Mouse (Mus musculus) hindbrain, embryonic 10.5 days (tissue): Measurements from ENCODE around the gene Mup6. TPM values are rescaled to one million over a fixed set of nuclear protein-coding genes. Genes with fewer than 3 reads are reported as not detected.
"Not testable (repeated sequence)": the region's sequence is repeated elsewhere in the genome, so short reads cannot be mapped to it uniquely, and the experiment has no call there.

ENCODE experiments used
- DNase-seq: peaks from one replicate; pipeline ENCODE4 v3.0.0-alpha.2; 2017; ENCODE audit warnings: low spot score
- H3K27ac ChIP-seq: fragments of 300-500 bp; sonication (generic); 2 replicates; pipeline ENCODE4 v1.5.1; 2016; ENCODE audit warnings: mild to moderate bottlenecking, moderate library complexity
- H3K27me3 ChIP-seq: fragments of 300-500 bp; sonication (generic); 2 replicates; pipeline ENCODE4 v1.6.1; 2016; ENCODE audit warnings: mild to moderate bottlenecking; ENCODE audit not compliant: poor library complexity, insufficient read depth, severe bottlenecking
- H3K36me3 ChIP-seq: fragments of 300-500 bp; sonication (generic); 2 replicates; pipeline ENCODE4 v1.6.1; 2016; ENCODE audit warnings: mild to moderate bottlenecking, moderate library complexity
- H3K4me1 ChIP-seq: fragments of 300-500 bp; sonication (generic); replicated peaks from 2 replicates; pipeline ENCODE4 v1.6.1; 2016; ENCODE audit warnings: mild to moderate bottlenecking
- H3K4me3 ChIP-seq: fragments of 300-500 bp; sonication (generic); 2 replicates; pipeline ENCODE4 v1.5.1; 2016; ENCODE audit warnings: mild to moderate bottlenecking, moderate library complexity
- H3K9me3 ChIP-seq: fragments of 300-500 bp; sonication (generic); 2 replicates; pipeline ENCODE4 v1.6.1; 2016; ENCODE audit warnings: mild to moderate bottlenecking, moderate library complexity
- whole genome bisulfite sequencing: fragments of 180-500 bp; shearing (Covaris S2); methylation state at CpG from one replicate; pipeline ENCODE4 v1.1.7; 2016; 5-methylcytosine and 5-hydroxymethylcytosine counted together
- polyA plus RNA-seq: library from polyadenylated mRNA; unstranded; fragments of >200 nt; fragmentation: Nextera tagmentation; extraction: Ambion mirVana; gene quantifications from 2 replicates; pipeline ENCODE4 v1.2.1, GENCODE M21; 2016

Gene Mup6
- 0.70 TPM in 1 of 2 replicates, not detected in the other for polyA plus RNA-seq

DNA sequence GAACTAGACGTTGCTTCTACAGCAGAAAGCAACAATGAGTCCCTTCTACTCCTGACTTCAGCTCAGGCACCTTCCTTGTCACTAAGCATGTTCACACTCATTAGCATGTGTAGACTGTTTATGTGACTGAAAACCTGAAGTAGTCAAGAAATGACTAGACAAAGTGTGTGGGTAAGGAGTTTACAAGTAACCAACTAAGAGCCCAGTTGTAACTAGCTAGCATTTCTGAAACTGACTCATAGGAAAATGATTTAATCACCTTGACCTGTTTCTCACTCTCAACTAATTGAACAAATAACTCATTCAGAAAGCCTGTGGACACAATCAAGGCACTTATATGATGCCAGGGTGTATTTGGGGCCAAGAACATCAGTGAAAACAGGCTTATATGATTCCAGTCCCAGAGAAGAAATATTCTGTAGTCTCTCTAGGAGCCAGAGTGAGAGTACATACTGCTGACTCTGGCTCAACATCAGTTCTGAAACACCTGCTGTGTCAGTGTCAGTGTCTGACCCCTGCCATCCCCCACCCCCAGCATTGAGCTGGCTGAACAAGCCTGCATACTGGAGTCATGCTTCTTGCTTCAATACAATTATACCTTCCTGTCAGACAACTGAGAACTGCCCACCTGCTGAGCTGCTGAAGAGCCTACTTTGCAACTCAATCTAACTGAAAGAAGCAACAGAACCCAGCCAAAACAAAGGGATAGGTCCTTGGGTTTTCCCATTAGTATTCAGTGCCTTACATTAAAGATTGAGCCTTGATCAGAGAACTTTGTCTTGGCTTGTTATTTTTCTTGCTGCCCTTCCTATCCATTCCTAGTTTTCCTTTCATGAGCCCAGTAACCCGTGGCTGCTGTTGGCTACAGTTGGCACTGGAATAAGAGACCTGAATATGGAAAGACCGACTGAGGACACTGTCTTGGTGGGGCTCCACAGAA, at the start of gene Mup6:
Gene Mup6, plus strand, starts transcription at position 890 of the 940 bp plus-strand sequence.
- H3K27me3 ChIP-seq = no peaks in the 10 kb centered on the region
- H3K27ac ChIP-seq = no peak within 1 kb of the TSS
- peak; percentile 39 for DNase-seq
- WGBS = 22% methylated on average over 3 of the region's 3 CpGs
- no peaks in the 10 kb centered on the region for H3K36me3 ChIP-seq
- H3K4me3 ChIP-seq = no peak within 1 kb of the TSS
- peaks cover 8% of the 10 kb centered on the region; the same call in 1 of the 2 replicates for H3K4me1 ChIP-seq
- H3K9me3 ChIP-seq = no peaks in the 10 kb centered on the region

DNA sequence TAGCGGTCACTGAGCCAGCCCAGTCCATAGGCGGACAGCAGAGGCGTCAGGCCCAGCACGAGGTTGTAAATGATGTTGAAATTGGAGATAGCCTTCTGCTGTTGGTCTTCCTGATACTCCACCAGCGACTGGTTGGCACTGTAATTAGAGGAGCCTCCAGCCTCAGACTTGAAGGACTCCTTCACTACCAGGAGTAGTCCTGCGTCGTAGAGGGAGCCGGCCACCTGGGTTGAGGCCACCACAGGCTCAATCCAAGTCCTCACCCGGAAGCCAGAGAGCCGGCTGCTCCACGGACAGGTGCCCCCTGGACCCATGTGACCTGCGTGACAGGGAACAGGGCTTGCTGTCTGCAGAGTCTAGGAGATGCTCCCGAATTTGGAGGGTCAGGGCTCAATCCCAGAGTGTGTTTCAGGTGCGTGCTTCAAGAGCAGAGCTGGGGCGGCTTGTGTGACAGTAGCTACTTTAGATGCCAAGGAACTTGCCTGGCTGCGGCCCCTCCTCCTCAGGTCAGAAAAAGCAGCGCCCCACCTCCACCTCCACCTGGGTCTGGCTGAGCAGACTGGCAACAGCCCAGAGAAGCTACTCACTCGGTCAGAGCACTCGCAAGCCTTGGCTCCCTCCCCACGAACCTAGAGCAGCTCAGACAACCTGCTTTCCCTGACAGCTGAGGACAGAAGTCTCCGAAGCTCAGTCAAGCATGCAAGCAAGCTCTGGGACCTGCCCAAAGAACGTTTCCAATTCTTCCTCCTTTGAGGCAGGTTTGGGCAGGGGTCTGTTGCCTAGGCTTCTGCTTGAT, 49.3 kb upstream of the Mup6 start, which contains the start of gene Slc46a2:
Gene Slc46a2, minus strand, starts transcription at position 449 of the 796 bp plus-strand sequence.
- no peak for DNase-seq
- Histone ChIP-seq H3K4me3 (peak within 1 kb of the TSS; percentile 26; the same call in 1 of the 2 replicates), H3K27ac (no peak within 1 kb of the TSS), H3K9me3 (no peaks in the 10 kb centered on the region), H3K27me3 (peaks cover 27% of the 10 kb centered on the region), H3K4me1 (peaks cover 11% of the 10 kb centered on the region; the same call in 1 of the 2 replicates), H3K36me3 (no peaks in the 10 kb centered on the region)
- WGBS = 17% methylated on average over 22 of the region's 22 CpGs

DNA sequence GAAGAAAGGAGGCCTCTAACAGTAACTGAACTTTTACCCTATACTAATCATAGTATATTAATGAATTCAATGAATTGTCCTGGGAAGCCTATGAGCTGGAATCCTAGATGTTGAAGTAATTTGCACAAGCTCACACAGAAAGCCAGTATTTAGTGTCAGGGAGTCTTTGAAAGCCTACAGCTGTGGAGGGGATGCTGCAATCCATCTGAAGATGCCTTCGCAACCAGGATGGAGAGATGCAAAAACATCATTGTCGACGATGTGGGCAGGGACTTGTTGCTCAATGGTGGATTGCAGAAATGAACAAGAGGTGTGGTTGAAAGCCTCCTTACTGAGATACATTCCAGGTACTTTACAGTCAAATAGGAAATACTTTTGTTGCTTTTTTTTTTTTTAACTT, 46.1 kb upstream of the Mup6 start:
- no peak overlapping the region for H3K4me3 ChIP-seq
- peaks cover 27% of the 10 kb centered on the region for H3K27me3 ChIP-seq
- peaks cover 11% of the 10 kb centered on the region; the same call in 1 of the 2 replicates for H3K4me1 ChIP-seq
- no peaks in the 10 kb centered on the region for H3K9me3 ChIP-seq
- no peak for DNase-seq
- H3K27ac ChIP-seq = no peak overlapping the region
- no peaks in the 10 kb centered on the region for H3K36me3 ChIP-seq
- WGBS = 89% methylated on average over 3 of the region's 3 CpGs

DNA sequence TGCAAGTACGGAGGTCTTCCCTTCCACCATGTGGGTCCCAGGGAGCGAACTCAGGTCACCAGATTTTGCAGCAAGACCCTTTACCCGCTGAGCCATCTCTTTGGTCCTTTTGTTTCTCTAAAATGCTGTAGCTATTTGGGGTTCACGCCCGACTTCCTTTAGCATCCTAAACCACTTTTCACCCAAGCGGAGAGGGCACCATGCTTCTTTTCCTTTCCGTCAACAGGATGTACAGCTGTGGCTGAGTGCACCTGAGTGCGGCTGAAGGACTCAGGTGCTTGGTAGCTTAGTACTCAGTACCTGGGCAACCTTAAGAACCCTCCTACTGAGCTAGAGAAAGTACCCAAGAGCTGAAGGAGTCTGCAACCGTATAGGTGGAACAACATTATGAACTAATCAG, 39.0 kb upstream of the Mup6 start:
- H3K36me3 ChIP-seq = no peaks in the 10 kb centered on the region
- H3K4me3 ChIP-seq = no peak overlapping the region
- H3K27me3 ChIP-seq = no peaks in the 10 kb centered on the region
- H3K9me3 ChIP-seq = no peaks in the 10 kb centered on the region
- 0 out of 2 replicates have a peak, but pooled peaks cover 5% of the 10 kb centered on the region for H3K4me1 ChIP-seq
- 84% methylated on average over 9 of the region's 9 CpGs for WGBS
- no peak overlapping the region for H3K27ac ChIP-seq
- no peak for DNase-seq

DNA sequence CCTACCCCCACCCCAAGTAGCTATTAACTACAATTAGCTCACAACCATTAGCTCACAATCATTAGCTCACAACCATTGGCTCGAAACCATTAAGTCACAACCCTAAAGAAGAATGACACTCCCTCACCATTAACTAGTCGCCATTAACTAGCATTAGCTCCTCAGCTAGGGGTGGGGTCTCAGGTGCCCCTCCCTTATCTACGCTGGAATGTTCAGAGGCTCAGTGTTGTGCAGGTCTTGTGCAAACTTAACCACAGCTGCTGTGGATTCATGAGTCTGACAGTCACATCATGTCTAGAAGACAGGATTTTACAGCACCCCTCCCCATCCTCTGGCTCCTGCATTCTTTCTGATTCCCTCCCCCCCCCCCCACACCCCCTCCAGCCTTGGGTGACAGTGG, 36.4 kb upstream of the Mup6 start:
- 87% methylated on average over 3 of the region's 3 CpGs for WGBS
- Histone ChIP-seq H3K4me3 (no peak overlapping the region), H3K4me1 (0 out of 2 replicates have a peak, but pooled peaks cover 5% of the 10 kb centered on the region), H3K36me3 (no peaks in the 10 kb centered on the region), H3K27ac (no peak overlapping the region), H3K27me3 (no peaks in the 10 kb centered on the region), H3K9me3 (no peaks in the 10 kb centered on the region)
- no peak for DNase-seq

DNA sequence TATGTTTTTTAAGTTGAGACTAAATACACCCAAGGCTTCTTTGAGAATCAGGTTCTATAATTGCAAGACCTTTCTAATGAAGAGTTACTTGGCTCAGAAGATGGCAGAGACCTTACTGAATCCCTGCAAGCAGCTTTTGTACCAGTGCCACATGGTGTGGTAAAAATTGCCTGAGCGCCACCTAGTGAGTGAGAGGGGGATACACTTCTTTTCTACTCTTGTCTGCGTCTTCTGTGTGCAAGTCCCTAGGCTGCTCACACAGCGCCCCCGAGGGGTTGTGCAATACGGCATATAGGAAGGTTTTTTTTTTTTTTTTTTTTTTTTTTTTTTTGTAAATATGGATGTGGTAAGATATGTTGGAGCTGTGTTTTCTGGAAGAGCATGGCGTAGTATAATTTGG, 35.7 kb upstream of the Mup6 start:
- Histone ChIP-seq H3K27me3 (no peaks in the 10 kb centered on the region), H3K4me1 (0 out of 2 replicates have a peak, but pooled peaks cover 5% of the 10 kb centered on the region), H3K36me3 (no peaks in the 10 kb centered on the region), H3K27ac (no peak overlapping the region), H3K4me3 (no peak overlapping the region), H3K9me3 (no peaks in the 10 kb centered on the region)
- DNase-seq = peak; percentile 59
- 23% methylated on average over 6 of the region's 6 CpGs for WGBS

DNA sequence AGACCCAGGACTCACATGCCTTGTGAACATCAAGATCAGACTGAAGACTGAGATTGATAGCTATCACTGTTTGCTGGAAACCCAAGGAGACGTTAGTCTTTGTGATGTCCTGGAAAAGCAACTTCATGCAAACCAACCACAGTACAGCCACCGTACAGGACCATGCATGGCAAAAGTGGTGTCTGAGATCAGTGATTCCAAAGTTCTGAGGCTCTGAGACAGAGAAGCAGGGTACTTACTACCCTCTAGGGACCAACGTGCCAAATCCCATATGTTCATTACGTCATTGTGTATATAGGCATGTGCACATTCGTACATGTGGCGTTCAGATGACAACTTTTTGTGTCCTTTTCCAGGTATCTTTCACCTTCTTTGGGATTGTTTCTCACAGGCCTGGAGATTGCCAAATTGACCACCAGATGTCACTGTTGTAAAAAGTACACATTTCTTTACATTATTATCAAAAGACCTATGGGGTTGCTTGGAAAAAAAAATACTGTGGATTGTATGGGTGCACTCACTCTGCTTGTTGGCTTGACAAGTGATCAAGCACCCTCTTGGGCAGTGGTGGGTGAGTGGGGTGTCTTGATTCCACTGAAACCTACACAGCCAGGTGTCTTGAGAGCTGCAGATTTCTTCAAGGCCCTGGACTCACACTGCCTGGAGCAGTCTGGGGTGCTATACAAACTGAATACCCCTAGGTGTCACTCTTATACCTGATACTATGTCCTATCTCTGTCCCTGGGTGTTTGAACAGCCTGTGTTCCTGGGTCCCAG, 31.4 kb upstream of the Mup6 start:
- Histone ChIP-seq H3K4me1 (no peaks in the 10 kb centered on the region), H3K36me3 (no peaks in the 10 kb centered on the region), H3K4me3 (no peak overlapping the region), H3K27me3 (no peaks in the 10 kb centered on the region), H3K27ac (no peak overlapping the region), H3K9me3 (no peaks in the 10 kb centered on the region)
- peak; percentile 42 for DNase-seq
- 58% methylated on average over 6 of the region's 6 CpGs for WGBS

DNA sequence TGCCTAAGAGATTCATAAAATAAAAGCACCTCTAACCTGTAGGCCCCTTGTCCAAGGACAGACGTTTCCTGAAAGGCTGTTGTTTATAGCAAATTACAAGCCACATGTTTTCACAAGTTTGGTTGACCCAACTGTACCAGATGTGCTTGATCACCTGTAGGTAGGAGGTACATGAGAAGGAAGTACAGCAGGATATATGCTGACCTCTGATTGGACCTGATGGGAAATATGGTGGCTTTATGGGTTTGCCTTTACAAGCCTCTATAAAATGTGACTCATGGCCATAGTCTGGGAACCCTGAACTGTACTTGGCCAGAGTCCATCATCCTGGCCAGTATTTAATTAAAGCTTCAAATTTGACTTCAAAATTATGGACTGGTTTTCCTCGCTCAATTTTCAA, 26.6 kb upstream of the Mup6 start:
- WGBS = 78% methylated on average over 2 of the region's 2 CpGs
- Histone ChIP-seq H3K9me3 (no peaks in the 10 kb centered on the region), H3K27me3 (no peaks in the 10 kb centered on the region), H3K27ac (no peak overlapping the region), H3K4me1 (no peaks in the 10 kb centered on the region), H3K4me3 (no peak overlapping the region), H3K36me3 (no peaks in the 10 kb centered on the region)
- no peak for DNase-seq

DNA sequence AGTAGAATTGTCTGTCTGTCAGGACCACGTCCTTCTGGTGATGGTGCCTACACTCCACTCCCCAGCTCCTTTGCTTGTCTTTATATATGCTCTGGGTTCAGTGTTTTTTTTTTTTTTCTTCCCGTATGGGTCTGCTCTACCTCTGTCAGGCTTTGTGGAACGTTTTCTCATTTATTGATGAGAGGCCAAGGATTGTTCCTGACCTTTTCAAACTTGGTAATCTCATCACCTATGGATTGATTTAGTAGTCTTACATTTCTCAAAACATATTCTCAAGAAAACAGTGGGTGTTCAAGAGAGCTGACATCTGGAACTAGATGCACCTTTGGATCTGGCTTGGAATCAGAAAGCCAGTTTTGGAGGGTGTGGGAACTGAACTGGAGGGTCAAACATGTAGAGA, 3.5 kb upstream of the Mup6 start, which contains the start of gene Mup4:
Gene Mup4, minus strand, starts transcription at position 101 of the 400 bp plus-strand sequence.
- WGBS = 76% methylated on average over 3 of the region's 3 CpGs
- Histone ChIP-seq H3K27ac (no peak within 1 kb of the TSS), H3K9me3 (no peaks in the 10 kb centered on the region), H3K27me3 (no peaks in the 10 kb centered on the region), H3K4me1 (peaks cover 8% of the 10 kb centered on the region; the same call in 1 of the 2 replicates), H3K4me3 (no peak within 1 kb of the TSS), H3K36me3 (no peaks in the 10 kb centered on the region)
- no peak for DNase-seq

DNA sequence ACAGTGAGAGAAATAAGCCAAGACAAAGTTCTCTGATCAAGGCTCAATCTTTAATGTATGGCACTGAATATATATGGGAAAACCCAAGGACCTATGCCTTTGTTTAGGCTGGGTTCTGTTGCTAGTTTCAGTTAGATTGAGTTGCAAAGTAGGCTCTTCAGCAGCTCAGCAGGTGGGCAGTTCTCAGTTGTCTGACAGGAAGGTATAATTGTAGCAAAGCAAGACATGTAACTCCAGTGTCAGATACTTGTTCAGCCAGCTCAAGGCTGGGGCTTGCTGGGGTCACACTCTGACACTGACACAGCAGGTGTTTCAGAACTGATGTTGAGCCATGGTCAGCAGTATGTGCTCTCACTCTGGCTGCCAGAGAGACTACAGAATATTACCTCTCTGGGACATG, 33.8 kb downstream of the Mup6 start:
- DNase-seq = peak; percentile 3
- H3K4me3 ChIP-seq, H3K36me3 ChIP-seq, H3K9me3 ChIP-seq, H3K4me1 ChIP-seq, H3K27ac ChIP-seq, H3K27me3 ChIP-seq: not testable (repeated sequence)

DNA sequence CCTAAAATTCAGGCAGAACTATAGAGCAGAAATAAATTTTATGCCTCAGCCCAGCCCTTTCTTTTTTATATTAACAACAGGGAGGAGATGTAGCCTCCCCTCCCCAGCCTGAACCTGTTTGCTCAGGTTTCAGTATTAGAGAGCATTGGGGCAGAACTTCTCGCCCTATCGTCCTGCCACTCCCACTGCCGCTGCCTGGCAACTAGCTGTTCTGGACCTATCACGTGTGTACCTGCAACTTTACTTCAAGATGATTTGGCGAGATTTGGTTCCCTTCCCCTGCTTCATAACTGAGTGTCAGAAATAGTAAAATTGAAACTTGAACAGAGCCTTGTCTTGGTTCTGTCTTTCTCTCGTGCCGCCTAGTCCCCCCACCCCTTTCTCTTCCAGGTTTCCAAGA, 56.0 kb downstream of the Mup6 start:
- not testable (repeated sequence) for H3K27me3 ChIP-seq, H3K4me3 ChIP-seq, H3K36me3 ChIP-seq, DNase-seq, H3K4me1 ChIP-seq, H3K27ac ChIP-seq, H3K9me3 ChIP-seq
- WGBS = 91% methylated on average over 7 of the region's 7 CpGs

DNA sequence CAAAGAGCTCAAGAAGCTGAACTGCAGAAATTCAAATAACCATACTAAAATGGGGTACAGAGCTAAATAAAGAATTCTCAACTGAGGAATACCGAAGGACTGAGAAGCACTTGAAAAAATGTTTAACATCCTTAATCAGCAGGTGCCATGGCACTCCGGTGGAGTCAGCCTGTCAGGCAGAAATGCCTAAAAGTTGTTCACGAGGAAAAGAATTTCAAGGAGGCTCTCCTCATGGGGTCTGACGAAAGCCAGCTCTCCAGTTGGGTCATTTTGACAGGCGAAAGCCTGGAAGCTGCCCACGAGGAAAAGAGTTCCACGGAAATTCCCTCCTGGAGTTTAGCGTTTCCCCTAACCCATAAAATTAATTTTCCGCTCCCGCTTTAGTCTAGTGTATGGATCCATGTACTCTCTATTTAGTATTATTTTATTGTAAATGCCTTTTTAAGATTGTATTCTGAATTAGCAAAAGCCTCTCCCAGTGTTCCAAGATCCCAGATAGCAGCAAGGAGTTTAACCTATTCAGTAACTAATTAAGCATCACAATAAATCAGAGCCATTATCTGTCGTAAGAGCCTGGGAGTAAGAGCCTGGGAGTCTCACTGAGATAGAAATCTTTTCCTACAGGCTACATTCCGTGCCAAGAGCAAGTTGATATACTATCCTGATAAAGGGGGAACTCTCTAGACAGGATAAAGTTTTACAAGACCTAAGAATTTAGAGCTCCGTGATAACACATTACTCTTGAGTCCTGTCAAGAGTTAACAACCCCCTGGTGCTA, 65.4 kb downstream of the Mup6 start:
- not testable (repeated sequence) for H3K27me3 ChIP-seq, H3K27ac ChIP-seq, H3K4me1 ChIP-seq, H3K9me3 ChIP-seq, DNase-seq, H3K4me3 ChIP-seq, H3K36me3 ChIP-seq
- 75% methylated on average over 13 of the region's 13 CpGs for WGBS
